Mouse (Mus musculus): Measurements from ENCODE around the gene Tbc1d1. TPM values are rescaled to one million over a fixed set of nuclear protein-coding genes. Genes with fewer than 3 reads are reported as not detected.

The Tbc1d1 gene
- total RNA-seq, 1 experiment from 2014 or later, result 27.3 TPM

DNA sequence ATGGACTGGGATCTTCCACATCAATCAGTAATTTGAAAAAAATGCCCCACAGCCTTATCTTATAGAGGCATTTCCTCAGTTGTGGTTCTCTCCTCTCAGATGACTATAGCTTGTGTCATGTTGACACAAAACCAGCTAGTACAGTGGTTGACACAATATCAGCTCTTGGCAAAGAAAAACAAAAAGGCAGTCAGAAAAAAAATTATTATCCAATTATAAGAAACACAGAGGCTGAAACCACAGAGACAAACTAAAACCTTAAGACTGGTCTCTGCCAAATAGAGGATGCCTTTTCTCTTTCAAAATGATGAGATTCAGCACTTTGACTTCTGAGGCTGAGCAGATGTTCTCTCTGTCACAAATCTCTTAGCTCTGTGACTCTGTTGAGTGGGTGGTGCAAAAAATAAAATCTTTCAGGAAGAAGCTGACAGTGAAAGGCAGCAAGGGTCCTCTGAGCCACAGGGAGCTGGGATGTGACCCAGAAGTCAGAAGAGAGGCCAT lies 215.3 kb downstream of the Tbc1d1 start:
- ATAC-seq (replicated peaks in 1 of 2; ENCODE audit: insufficient read depth in 1 of 2, low FRiP score in 2 of 2, low TSS enrichment in 1 of 2, low read depth in 1 of 2, poor library complexity in 2 of 2, severe bottlenecking in 2 of 2), result 0 out of 4 replicates have a peak, but pooled peaks of 1 of the 2 experiments have one; percentile 2

DNA sequence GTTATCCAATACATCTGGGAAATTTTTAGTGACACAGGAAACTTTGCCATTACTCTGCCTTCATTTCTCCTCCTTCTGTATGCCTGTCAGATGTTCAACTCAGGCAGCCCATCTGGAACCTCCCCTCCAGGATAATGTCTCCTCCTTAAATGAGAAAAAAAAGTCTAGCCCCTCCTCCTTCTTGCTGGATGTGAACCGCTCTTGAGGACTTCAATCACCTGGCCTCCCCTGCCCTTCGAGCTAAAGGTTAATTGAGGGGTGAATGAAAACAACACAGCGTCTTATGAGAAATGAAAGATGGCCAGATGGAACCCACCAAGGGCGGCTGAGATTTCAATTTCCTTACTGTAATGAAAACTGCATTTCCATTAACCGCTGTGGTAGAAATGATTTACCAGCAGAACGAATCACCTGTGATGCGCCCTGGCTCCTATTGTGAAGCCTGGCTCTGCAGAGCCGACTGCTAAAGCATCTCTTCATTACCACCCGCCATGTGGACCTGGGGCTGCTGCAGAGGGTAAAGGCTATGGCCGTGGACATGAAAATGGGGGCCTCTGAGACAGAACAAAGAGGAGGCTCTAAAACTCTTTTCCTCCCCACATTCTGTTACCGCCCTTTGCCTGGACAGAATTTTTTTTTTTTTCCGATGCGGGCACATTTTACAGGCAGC lies 216.3 kb downstream of the Tbc1d1 start:
- ATAC-seq (replicated peaks in 1 of 2; ENCODE audit: insufficient read depth in 1 of 2, low FRiP score in 2 of 2, low TSS enrichment in 1 of 2, low read depth in 1 of 2, poor library complexity in 2 of 2, severe bottlenecking in 2 of 2), result no peak

DNA sequence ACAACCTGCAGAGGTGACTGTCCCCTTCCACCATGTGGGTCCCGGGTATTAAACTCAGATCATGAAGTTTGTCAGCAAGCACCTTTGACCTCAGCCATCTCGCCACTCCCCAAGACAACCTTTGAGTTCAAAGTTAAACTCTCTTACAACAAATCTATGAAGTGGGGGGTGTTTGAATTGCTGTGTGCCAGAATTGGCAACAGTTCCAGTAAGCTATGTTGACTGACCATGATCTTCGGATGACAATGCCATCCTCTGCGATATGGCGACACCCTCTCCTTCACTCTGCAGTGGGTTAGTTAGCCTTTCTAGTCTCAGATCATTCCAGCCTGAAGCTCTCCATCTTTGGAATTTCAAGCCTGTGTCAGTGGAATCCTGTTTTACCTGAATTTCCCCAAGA lies 217.6 kb downstream of the Tbc1d1 start:
- no peak for ATAC-seq (replicated peaks in 1 of 2; ENCODE audit: insufficient read depth in 1 of 2, low FRiP score in 2 of 2, low TSS enrichment in 1 of 2, low read depth in 1 of 2, poor library complexity in 2 of 2, severe bottlenecking in 2 of 2)

DNA sequence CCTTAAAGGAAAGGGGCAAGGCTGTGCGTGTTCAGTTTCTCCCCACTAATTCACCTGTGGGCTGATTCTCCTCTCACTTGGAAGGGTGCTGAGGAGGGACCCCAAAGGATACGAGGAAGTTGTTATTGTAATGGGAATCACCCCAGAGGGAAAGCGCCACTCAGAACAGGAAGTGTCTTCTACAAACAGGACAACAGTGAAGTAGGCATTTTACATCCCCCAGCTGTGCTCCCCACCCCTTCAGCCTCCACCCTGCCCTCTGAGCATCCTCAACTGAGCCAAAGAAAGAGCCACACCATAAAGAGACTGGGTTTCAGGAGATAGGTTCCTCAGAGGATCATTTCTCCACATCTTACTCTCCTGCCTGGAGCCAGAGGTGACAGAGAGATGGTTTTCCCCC lies 219.7 kb downstream of the Tbc1d1 start:
- no peak; a peak in 1 of 4 replicates for ATAC-seq (replicated peaks in 1 of 2; ENCODE audit: insufficient read depth in 1 of 2, low FRiP score in 2 of 2, low TSS enrichment in 1 of 2, low read depth in 1 of 2, poor library complexity in 2 of 2, severe bottlenecking in 2 of 2)

DNA sequence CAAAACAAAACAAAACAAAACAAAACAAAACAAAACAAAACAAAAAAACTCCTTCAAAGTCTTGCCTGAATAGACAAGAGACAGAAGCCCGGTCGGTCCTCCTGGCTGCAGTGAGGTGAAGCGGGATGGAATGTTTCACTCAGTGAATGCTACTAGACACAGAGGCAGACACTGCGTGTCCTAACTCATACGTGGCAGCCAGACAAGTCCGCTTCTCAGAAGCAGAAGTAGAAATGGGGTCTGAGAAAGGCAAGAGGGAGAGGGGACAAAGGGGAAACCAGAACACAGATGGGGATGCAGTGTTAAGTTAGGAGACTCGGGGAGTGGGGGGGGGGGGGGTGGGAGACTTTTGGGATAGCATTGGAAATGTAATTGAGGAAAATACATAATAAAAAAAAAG lies 220.4 kb downstream of the Tbc1d1 start:
- no peak for ATAC-seq (replicated peaks in 1 of 2; ENCODE audit: insufficient read depth in 1 of 2, low FRiP score in 2 of 2, low TSS enrichment in 1 of 2, low read depth in 1 of 2, poor library complexity in 2 of 2, severe bottlenecking in 2 of 2)

DNA sequence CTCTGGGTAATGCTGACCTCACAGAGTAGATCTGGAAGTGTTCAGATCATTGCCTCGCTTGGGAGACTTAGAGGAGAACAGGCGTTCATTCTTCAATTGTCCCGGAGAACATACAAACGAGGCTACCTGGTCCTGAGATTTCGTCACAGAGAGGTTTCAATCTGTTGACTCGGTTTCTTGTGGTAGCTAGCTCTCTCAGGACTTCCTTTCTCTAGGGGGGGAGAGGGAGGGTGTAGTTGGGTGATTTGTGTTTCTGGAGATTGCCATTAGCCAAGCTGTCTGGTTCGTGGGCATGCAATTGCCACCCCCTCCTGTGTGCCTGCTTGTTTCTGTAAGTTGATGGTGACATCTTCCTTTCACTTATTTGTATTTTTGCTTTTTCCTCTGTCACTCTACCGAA lies 221.6 kb downstream of the Tbc1d1 start:
- ATAC-seq (replicated peaks in 1 of 2; ENCODE audit: insufficient read depth in 1 of 2, low FRiP score in 2 of 2, low TSS enrichment in 1 of 2, low read depth in 1 of 2, poor library complexity in 2 of 2, severe bottlenecking in 2 of 2), result no peak

DNA sequence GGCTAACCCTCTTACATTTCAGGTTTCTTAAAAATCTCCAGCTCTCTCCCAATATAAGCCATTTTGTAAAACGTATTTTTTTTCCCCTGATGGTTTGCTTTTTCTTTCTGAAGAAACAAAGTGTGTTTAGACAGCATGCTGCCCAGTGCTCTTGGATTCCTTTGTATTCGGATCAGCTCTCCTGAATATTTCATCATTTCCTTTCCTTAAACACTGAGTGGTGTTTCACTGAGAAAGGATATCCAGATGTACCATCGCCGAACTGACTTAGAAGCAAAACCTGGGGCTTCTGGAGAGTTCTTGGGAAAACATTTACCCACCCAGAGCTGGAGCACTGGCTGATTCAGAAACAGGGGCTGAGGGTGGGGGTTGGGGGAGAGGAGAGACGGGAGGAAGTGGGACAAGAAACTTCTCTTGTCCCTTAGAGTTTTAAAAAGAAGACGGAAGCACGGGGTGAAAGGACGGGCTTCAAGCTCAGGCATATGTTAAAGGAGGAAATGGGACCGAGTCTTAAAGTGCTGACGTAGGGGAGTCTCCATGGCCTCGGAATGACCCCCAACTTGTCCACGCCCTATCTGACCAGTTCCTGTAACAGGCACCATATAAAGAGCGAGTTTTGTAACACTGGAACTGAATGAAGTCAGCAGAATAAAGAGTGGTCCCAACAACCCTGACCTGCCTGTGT lies 222.6 kb downstream of the Tbc1d1 start:
- peak in 1 of 2 experiments; percentile 20; a peak in 1 of 4 replicates for ATAC-seq (replicated peaks in 1 of 2; ENCODE audit: insufficient read depth in 1 of 2, low FRiP score in 2 of 2, low TSS enrichment in 1 of 2, low read depth in 1 of 2, poor library complexity in 2 of 2, severe bottlenecking in 2 of 2)

DNA sequence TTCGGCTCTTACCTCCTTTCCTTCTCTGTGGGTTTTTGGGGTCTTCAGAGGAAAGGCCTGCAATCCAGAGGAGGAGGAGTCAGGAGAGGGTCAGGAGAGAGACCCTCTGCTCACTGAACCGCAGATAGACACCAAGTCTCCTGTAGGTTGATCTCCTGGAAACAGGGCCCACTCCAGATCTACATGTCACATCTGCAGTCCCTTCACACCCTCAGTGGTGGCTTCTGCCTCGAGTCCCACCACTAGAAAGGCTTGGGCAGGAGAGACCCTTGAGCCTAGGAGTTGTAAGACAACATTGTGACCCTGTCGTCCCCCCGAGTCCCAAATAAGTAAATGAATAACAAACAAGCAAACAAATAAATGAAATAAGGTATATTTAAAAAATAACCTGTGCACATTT lies 223.7 kb downstream of the Tbc1d1 start:
- no peak for ATAC-seq (replicated peaks in 1 of 2; ENCODE audit: insufficient read depth in 1 of 2, low FRiP score in 2 of 2, low TSS enrichment in 1 of 2, low read depth in 1 of 2, poor library complexity in 2 of 2, severe bottlenecking in 2 of 2)

DNA sequence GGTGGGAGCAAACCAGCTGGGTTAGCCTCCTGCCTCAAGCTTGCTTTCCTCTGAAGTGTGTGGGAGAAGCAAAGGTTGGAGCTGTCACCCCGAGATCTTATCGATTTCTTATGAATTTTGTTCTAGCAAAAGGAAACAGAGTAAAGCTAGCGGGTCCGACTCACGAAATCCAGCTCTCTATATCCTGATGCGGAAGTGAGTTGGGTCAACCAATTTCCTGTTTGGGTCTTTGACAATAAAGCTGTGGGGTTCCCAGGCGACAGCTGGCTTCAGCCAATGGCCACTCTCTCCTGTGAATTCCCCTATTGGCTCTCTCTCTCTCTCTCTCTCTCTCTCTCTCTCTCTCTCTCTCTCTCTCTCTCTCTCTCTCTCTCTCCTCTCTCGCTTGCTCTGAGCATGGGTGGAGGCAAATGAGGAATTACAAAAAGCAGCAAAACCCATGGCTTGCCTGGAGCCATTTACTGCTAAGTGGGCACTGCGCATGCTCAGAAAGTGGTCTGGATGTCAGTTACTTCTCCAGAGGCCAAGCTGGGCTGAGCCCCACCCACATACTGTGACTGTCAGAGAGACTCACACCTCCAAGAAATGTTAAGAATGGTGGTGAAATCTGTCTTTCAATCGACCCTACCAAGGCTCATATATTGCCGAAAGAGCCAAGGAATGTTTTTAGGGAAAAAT lies 224.7 kb downstream of the Tbc1d1 start:
- ATAC-seq (replicated peaks in 1 of 2; ENCODE audit: insufficient read depth in 1 of 2, low FRiP score in 2 of 2, low TSS enrichment in 1 of 2, low read depth in 1 of 2, poor library complexity in 2 of 2, severe bottlenecking in 2 of 2), result peak; percentile 52 to 68

DNA sequence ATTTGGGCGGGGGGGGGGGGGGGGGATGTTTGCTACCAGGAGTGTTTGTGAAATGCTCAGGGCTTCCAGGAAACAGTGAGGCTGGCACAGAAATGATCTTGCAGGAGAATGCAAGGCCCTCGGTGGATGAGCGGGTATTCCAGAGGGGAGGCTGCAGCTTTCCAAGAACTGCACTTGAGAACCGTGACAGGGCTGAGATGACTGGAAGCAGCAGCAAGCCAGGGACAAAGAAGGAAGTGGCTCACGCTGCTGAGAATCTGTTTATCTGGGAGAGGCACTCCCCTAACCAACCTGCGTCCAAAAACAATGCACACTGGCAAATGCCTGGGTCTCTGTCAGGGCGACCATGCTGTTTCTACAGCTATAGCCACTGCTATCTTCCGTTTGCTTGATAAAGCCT lies 225.4 kb downstream of the Tbc1d1 start:
- no peak for ATAC-seq (replicated peaks in 1 of 2; ENCODE audit: insufficient read depth in 1 of 2, low FRiP score in 2 of 2, low TSS enrichment in 1 of 2, low read depth in 1 of 2, poor library complexity in 2 of 2, severe bottlenecking in 2 of 2)

DNA sequence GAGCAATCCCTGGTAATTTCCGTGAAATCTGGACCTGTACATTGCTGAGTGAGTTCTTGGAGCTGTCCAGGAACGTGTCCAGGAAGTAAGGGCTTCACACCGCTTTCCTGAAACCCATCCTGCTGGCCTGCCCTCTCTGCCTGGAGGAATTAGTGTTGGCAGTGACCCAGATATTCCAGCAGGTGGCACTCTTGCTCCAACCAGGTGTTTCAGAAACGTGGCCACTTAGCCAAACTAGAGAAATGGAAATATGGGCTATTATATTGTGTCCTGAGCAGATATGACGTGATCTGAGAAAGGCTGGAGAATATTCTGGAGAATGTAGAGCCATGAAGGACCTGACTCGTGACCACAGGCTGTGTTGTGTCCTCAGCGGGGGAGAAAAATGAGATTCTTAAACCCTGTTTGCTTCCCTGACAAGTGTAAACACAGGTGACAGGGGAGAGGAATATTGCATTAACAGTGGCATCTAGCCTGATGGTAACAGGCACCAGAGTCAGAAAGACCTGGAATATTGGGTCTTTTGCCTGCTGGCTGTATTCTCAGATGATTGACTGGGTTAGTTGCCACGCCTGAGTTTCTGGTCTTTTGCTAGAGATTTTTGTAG lies 226.4 kb downstream of the Tbc1d1 start:
- peak; percentile 50 for ATAC-seq (replicated peaks in 1 of 2; ENCODE audit: insufficient read depth in 1 of 2, low FRiP score in 2 of 2, low TSS enrichment in 1 of 2, low read depth in 1 of 2, poor library complexity in 2 of 2, severe bottlenecking in 2 of 2)

DNA sequence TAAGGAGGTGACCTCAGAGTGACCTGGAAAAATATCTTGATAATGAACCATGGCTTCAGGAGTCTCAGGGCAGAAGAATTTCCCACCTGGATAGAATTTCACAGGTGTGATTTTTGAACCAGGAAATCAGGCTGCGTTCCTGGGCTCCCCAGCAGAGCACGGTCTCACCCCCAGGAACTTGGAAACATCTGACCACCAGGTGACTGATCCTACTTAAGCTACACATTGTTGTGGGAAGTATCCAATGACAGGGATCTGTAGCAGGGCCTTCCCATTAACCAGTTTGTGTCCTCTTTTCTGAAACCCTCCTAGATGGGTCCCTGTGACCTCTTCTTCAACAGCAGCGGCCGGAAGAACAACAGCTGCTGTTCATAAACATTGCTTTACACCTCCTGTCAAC lies 227.1 kb downstream of the Tbc1d1 start:
- no peak for ATAC-seq (replicated peaks in 1 of 2; ENCODE audit: insufficient read depth in 1 of 2, low FRiP score in 2 of 2, low TSS enrichment in 1 of 2, low read depth in 1 of 2, poor library complexity in 2 of 2, severe bottlenecking in 2 of 2)

DNA sequence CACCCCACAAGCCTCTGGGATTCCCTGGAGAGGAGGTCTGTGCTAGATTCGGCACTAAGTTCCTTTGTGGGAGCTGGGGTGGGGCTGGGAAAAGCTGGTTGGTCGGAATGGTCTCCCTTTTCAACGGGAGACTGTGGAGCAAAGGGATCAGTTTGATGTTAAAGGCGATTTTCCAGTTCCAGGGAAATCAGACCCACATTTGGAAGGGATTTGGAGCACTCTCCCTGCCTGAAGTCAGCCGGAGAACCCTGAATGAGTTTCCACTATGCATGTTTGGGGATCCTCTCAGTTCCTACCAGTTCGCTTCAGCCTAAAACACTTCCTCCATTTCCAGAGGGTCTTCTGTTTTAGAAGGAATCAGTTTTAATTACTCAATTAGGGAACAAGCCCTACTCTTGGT lies 228.4 kb downstream of the Tbc1d1 start:
- no peak for ATAC-seq (replicated peaks in 1 of 2; ENCODE audit: insufficient read depth in 1 of 2, low FRiP score in 2 of 2, low TSS enrichment in 1 of 2, low read depth in 1 of 2, poor library complexity in 2 of 2, severe bottlenecking in 2 of 2)

DNA sequence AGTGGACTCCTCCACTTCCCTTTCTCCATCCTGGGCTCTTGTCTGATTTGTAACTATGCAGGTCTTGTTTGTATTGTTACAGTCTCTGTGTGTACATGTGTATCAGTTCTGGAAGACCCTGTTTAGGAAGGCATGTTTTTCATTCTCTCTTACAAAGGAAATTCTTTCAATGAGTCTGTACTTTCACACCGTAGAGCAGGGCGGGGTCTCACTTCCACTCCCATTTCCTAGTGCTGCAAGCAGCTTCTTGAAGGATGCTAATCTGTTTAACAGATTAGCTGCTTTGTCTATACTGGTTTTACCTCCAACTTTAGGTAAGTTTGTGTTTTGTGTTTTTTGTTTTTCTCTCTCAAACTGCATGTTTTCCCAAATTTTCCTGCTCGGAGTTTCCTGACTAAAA lies 230.9 kb downstream of the Tbc1d1 start:
- ATAC-seq (replicated peaks in 1 of 2; ENCODE audit: insufficient read depth in 1 of 2, low FRiP score in 2 of 2, low TSS enrichment in 1 of 2, low read depth in 1 of 2, poor library complexity in 2 of 2, severe bottlenecking in 2 of 2), result no peak

DNA sequence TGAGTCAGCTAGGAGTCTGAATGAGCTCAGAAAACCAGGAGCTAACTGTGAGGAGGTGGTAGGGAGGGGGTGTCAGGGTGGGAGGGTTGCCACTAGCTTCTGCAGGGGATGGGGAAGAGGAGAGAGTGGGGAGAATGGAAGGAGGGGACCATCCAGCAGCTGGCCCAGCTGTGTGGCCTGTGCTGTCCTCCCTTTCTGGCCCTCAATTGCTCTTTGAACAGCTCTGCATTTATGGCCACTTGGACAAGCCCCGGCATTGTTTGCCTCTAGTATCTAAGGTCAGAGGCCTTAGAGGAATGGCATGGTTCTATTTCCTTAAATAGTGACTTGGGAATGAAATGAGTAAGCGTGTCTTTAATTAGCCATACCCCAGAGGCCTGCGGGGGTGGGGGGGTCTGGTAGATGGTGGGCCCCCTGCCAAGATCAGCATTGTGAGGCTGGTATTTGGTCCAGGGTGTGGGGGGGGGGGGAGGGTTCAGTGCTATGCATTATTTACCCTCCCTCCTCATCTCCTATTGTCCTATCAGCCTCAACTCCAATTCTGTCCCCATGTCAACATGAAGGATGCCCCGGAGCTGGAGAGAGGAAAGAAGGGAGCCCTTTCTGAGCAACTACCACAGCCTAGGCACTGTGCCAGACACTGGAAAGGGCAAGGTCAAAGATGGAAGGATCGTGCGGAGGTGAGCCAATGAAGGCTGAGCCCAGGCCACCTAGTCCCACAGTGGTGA lies 233.3 kb downstream of the Tbc1d1 start:
- no peak for ATAC-seq (replicated peaks in 1 of 2; ENCODE audit: insufficient read depth in 1 of 2, low FRiP score in 2 of 2, low TSS enrichment in 1 of 2, low read depth in 1 of 2, poor library complexity in 2 of 2, severe bottlenecking in 2 of 2)

DNA sequence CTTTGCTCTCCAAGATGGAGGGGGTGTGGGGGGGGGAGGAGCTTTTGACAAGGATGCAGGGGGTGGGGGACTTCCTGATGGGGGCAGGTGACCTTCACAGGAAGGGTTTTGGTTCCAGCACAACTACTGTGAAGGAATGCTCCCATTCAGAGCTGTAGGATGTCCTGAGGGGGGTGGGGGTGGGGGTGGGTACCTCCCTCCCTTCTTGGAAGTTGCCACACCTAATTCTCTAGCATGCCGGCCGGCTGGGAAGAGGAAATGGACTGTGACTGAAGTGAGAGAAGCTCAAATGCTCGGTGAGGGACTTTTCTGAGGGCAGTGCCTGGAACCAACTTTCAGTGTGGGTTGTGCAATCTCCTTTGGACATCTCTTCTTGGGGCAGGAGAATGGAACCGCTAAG lies 235.2 kb downstream of the Tbc1d1 start:
- no peak for ATAC-seq (replicated peaks in 1 of 2; ENCODE audit: insufficient read depth in 1 of 2, low FRiP score in 2 of 2, low TSS enrichment in 1 of 2, low read depth in 1 of 2, poor library complexity in 2 of 2, severe bottlenecking in 2 of 2)

DNA sequence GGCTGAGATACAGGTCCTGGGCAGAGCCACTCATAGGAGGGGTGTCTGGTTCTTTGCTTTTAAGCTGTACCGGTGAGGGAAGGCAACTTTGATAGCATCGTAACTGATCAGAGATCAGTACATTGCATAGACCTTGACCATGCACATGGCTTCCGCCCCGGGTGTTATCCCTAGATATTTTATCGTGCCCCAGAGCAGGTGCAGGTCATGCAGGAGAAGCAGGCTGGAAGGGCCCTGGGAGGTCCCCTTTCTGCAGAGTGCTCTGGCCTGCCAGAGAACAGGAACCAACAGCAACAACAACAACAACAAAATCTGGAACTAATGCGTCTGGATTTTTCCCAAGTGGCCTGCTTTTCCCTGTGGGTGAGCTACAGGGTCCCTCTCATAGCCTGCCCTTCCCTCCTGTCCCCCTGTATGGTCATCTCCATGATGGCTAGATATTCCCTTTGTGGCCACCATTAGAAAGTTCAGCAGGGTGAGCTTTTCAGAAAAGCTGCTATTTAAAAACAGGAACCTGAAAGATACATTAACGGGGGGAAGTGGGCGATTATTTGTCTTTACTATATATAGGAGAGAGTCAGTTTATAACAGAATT lies 236.4 kb downstream of the Tbc1d1 start:
- ATAC-seq (replicated peaks in 1 of 2; ENCODE audit: insufficient read depth in 1 of 2, low FRiP score in 2 of 2, low TSS enrichment in 1 of 2, low read depth in 1 of 2, poor library complexity in 2 of 2, severe bottlenecking in 2 of 2), result no peak

Measured in hematopoietic stem cell, adult 5-6 weeks (primary cell).